Comparison of ENCODE assay signal across 31 mouse cellular contexts in genomic region chr7:115979813-115980512, GRCm38 (mm10). TPM values are rescaled to one million over a fixed set of nuclear protein-coding genes. Genes with fewer than 3 reads are reported as not detected.
DNase-seq lines count a peak whose midpoint lies in the region; ATAC-seq and TF ChIP-seq lines count a peak whose summit lies in the region.
"Had no signal": no experiment of that assay in that cellular context is flagged by ENCODE, and none has a peak within 500 bp of the region (broad histone marks: within the 10 kb centered on the region; RNA-seq: fewer than 3 reads in every experiment).

No protein-coding gene starts in this region.

- H3K27ac ChIP-seq in MEL (ENCODE audit: control insufficient read depth, low read depth, low read length), result no peak overlapping the region
- peak overlapping the region; percentile 70 for H3K27ac ChIP-seq in liver, embryonic 12.5 days
- 0 out of 2 replicates have a peak overlapping the region, but pooled peaks have one; percentile 14 for H3K27ac ChIP-seq in liver, postnatal 0 days (ENCODE audit: low read depth)
- H3K27ac ChIP-seq in hindbrain, embryonic 14.5 days, result no peak overlapping the region
- H3K27ac ChIP-seq: forebrain, embryonic 13.5 days; heart, embryonic 10.5 days; heart, embryonic 15.5 days; hindbrain, postnatal 0 days; kidney, embryonic 15.5 days; layer of hippocampus, adult 2 months; left cerebral cortex, adult 2 months; limb, embryonic 12.5 days; macrophage; midbrain, embryonic 10.5 days; neural tube, embryonic 12.5 days; stomach, embryonic 15.5 days had no signal

- no peaks in the 10 kb centered on the region for H3K9me3 ChIP-seq in MEL (replicated peaks; ENCODE audit: insufficient read depth, low read length)
- no peaks in the 10 kb centered on the region for H3K9me3 ChIP-seq in liver, embryonic 12.5 days (replicated peaks)
- H3K9me3 ChIP-seq in liver, postnatal 0 days (ENCODE audit: low read length), result no peaks in the 10 kb centered on the region
- no peaks in the 10 kb centered on the region for H3K9me3 ChIP-seq in hindbrain, embryonic 14.5 days (ENCODE audit: control insufficient read depth, low read length)
- H3K9me3 ChIP-seq: forebrain, embryonic 13.5 days; heart, embryonic 10.5 days; heart, embryonic 15.5 days; kidney, embryonic 15.5 days; limb, embryonic 12.5 days; midbrain, embryonic 10.5 days; neural tube, embryonic 12.5 days; stomach, embryonic 15.5 days had no signal

- no peak overlapping the region for H3K9ac ChIP-seq in MEL (ENCODE audit: control insufficient read depth, low read depth, low read length, poor library complexity, severe bottlenecking)
- peak overlapping the region; percentile 53; the same call in 1 of the 2 replicates for H3K9ac ChIP-seq in liver, embryonic 12.5 days
- H3K9ac ChIP-seq in liver, postnatal 0 days (replicated peaks), result no peak overlapping the region
- no peak overlapping the region for H3K9ac ChIP-seq in hindbrain, embryonic 14.5 days
- H3K9ac ChIP-seq: forebrain, embryonic 13.5 days; heart, embryonic 15.5 days; kidney, embryonic 15.5 days; limb, embryonic 12.5 days; neural tube, embryonic 12.5 days; stomach, embryonic 15.5 days had no signal

- 55% methylated on average over 5 of the region's 5 CpGs for WGBS in liver, embryonic 12.5 days (ENCODE audit: insufficient replicate concordance)
- 65% methylated on average over 5 of the region's 5 CpGs for WGBS in liver, postnatal 0 days (ENCODE audit: insufficient replicate concordance)
- WGBS in hindbrain, embryonic 14.5 days, result 83% methylated on average over 5 of the region's 5 CpGs

- H3K4me1 ChIP-seq in MEL (ENCODE audit: control insufficient read depth in 1 of 2, insufficient read depth in 2 of 2, low read length in 2 of 2), result peaks cover 3 to 4% of the 10 kb centered on the region in 2 experiments; a peak in 1 of 4 replicates
- peaks cover 30% of the 10 kb centered on the region for H3K4me1 ChIP-seq in liver, embryonic 12.5 days
- peaks cover 3% of the 10 kb centered on the region; the same call in 1 of the 2 replicates for H3K4me1 ChIP-seq in liver, postnatal 0 days (ENCODE audit: insufficient read depth)
- H3K4me1 ChIP-seq in hindbrain, embryonic 14.5 days (replicated peaks; ENCODE audit: control insufficient read depth, insufficient read depth, low read length), result no peaks in the 10 kb centered on the region
- H3K4me1 ChIP-seq: forebrain, embryonic 13.5 days; heart, embryonic 10.5 days; kidney, embryonic 15.5 days; midbrain, embryonic 10.5 days; neural tube, embryonic 12.5 days; stomach, embryonic 15.5 days had no signal

- no peak overlapping the region for H3K4me3 ChIP-seq in MEL (ENCODE audit: control insufficient read depth in 1 of 2, insufficient read depth in 1 of 2, low read depth in 2 of 2, low read length in 2 of 2)
- H3K4me3 ChIP-seq in liver, embryonic 12.5 days, result no peak overlapping the region
- no peak overlapping the region for H3K4me3 ChIP-seq in liver, postnatal 0 days (ENCODE audit: low read depth, low read length)
- H3K4me3 ChIP-seq in hindbrain, embryonic 14.5 days (replicated peaks; ENCODE audit: low read length), result no peak overlapping the region
- H3K4me3 ChIP-seq: forebrain, embryonic 13.5 days; heart, embryonic 10.5 days; heart, embryonic 15.5 days; kidney, embryonic 15.5 days; layer of hippocampus, adult 2 months; left cerebral cortex, adult 2 months; limb, embryonic 12.5 days; midbrain, embryonic 10.5 days; myocyte; neural tube, embryonic 12.5 days; stomach, embryonic 15.5 days had no signal

- peak; percentile 62 to 79 for TF ChIP-seq EP300 in MEL (IDR thresholded peaks at IDR 0.05; ENCODE audit: low read depth in 1 of 2, low read length in 2 of 2)
- peak; percentile 92 for TF ChIP-seq EP300 in liver, postnatal 0 days (IDR thresholded peaks at IDR 0.05; ENCODE audit: low read depth)

- TF ChIP-seq CTCF in MEL (IDR thresholded peaks at IDR 0.05 in 2 of 3, conservative IDR thresholded peaks at IDR 0.05 in 1 of 3; ENCODE audit: control insufficient read depth in 1 of 3, insufficient read depth in 1 of 3, low read depth in 2 of 3, low read length in 3 of 3, poor library complexity in 1 of 3, severe bottlenecking in 1 of 3), result no peak
- no peak for TF ChIP-seq CTCF in liver, postnatal 0 days (IDR thresholded peaks at IDR 0.05; ENCODE audit: low read depth)

- peak; percentile 72 for DNase-seq in MEL (ENCODE audit: low read depth, low spot score)
- peak; percentile 50 for DNase-seq in c-Kit-positive CD71-positive TER-119-negative erythroid progenitor cells, embryonic 14.5 days (ENCODE audit: low read depth)
- DNase-seq in liver, postnatal 0 days, result no peak
- no peak for DNase-seq in hindbrain, embryonic 14.5 days (ENCODE audit: low spot score)
- DNase-seq in lung, postnatal 10 days, result no peak
- DNase-seq: adrenal gland, postnatal 25 days; cerebellum, adult 11 months; cerebellum, adult 9-11 months; gastrocnemius, postnatal 25 days; heart, adult 11 months; kidney, postnatal 36 days; lung, adult 18-20 months; right cerebral cortex, postnatal 25 days had no signal

- no peaks in the 10 kb centered on the region for H3K79me2 ChIP-seq in MEL (ENCODE audit: control insufficient read depth, insufficient read depth, low read length, poor library complexity)

- peaks cover 0 to 3% of the 10 kb centered on the region in 2 experiments; a peak in 2 of 4 replicates for H3K36me3 ChIP-seq in MEL (ENCODE audit: control insufficient read depth in 1 of 2, insufficient read depth in 2 of 2, low read length in 2 of 2)
- H3K36me3 ChIP-seq in liver, embryonic 12.5 days, result no peaks in the 10 kb centered on the region
- no peaks in the 10 kb centered on the region for H3K36me3 ChIP-seq in liver, postnatal 0 days (replicated peaks; ENCODE audit: insufficient read depth, low read length)
- H3K36me3 ChIP-seq in hindbrain, embryonic 14.5 days (replicated peaks; ENCODE audit: control insufficient read depth, insufficient read depth), result no peaks in the 10 kb centered on the region
- H3K36me3 ChIP-seq: heart, embryonic 10.5 days; heart, embryonic 15.5 days; kidney, embryonic 15.5 days; limb, embryonic 12.5 days; midbrain, embryonic 10.5 days; stomach, embryonic 15.5 days had no signal

- no peak for TF ChIP-seq POLR2A in MEL (IDR thresholded peaks at IDR 0.05; ENCODE audit: control insufficient read depth in 1 of 2, insufficient read depth in 1 of 2, low read depth in 1 of 2, low read length in 2 of 2, poor library complexity in 1 of 2)

- ATAC-seq in liver, embryonic 12.5 days, result peak; percentile 92
- ATAC-seq in liver, postnatal 0 days, result peak; percentile 62
- no peak for ATAC-seq in hindbrain, embryonic 14.5 days (ENCODE audit: low FRiP score)
- no peak for ATAC-seq in inflammation-experienced regulatory T-cells, adult 6 months
- ATAC-seq: forebrain, embryonic 13.5 days; hindbrain, postnatal 0 days; intestine, embryonic 16.5 days; lung, postnatal 0 days; midbrain, embryonic 16.5 days had no signal

- no peak for TF ChIP-seq RAD21 in MEL (IDR thresholded peaks at IDR 0.05; ENCODE audit: low read depth, low read length)

- H3K27me3 ChIP-seq in MEL (ENCODE audit: control insufficient read depth in 1 of 2, insufficient read depth in 2 of 2, low read length in 2 of 2), result no peaks in the 10 kb centered on the region
- H3K27me3 ChIP-seq in liver, embryonic 12.5 days (replicated peaks), result no peaks in the 10 kb centered on the region
- H3K27me3 ChIP-seq in liver, postnatal 0 days (ENCODE audit: insufficient read depth, low read length), result no peaks in the 10 kb centered on the region
- no peaks in the 10 kb centered on the region for H3K27me3 ChIP-seq in hindbrain, embryonic 14.5 days (ENCODE audit: control insufficient read depth, insufficient read depth, low read length)
- H3K27me3 ChIP-seq: forebrain, embryonic 13.5 days; heart, embryonic 15.5 days; kidney, embryonic 15.5 days; limb, embryonic 12.5 days; neural tube, embryonic 12.5 days; stomach, embryonic 15.5 days had no signal

- H3K4me2 ChIP-seq in liver, embryonic 12.5 days, result peak overlapping the region; percentile 36
- peak overlapping the region; percentile 16; the same call in 1 of the 2 replicates for H3K4me2 ChIP-seq in liver, postnatal 0 days (ENCODE audit: low read depth, low read length)
- H3K4me2 ChIP-seq in hindbrain, embryonic 14.5 days (replicated peaks), result no peak overlapping the region
- H3K4me2 ChIP-seq: forebrain, embryonic 13.5 days; heart, embryonic 15.5 days; kidney, embryonic 15.5 days; limb, embryonic 12.5 days; neural tube, embryonic 12.5 days; stomach, embryonic 15.5 days had no signal

TF ChIP-seq in MEL, 35 proteins besides CTCF, POLR2A, EP300 and RAD21 (continues in another document):
- TF ChIP-seq SIN3A (IDR thresholded peaks at IDR 0.05; ENCODE audit: low read length) (no peak), CHD2 (IDR thresholded peaks at IDR 0.05; ENCODE audit: low read length) (no peak), MAX (IDR thresholded peaks at IDR 0.05; ENCODE audit: low read length) (no peak), USF1 (IDR thresholded peaks at IDR 0.05; ENCODE audit: low read depth, low read length) (no peak), CHD1 (IDR thresholded peaks at IDR 0.05; ENCODE audit: low read depth, low read length) (no peak), USF2 (IDR thresholded peaks at IDR 0.05; ENCODE audit: borderline replicate concordance in 1 of 2, insufficient read depth in 1 of 2, low read depth in 1 of 2, low read length in 2 of 2) (no peak), ELF1 (IDR thresholded peaks at IDR 0.05; ENCODE audit: low read depth, low read length) (no peak), RCOR1 (IDR thresholded peaks at IDR 0.05; ENCODE audit: low read depth, low read length) (no peak; the same call in 1 of the 2 replicates), E2F4 (IDR thresholded peaks at IDR 0.05; ENCODE audit: borderline replicate concordance, low read depth, low read length) (no peak)

RNA-seq across cellular contexts. Expression of gene Sox6, which starts 58.6 kb away (rescaled TPM):
- 1.8 and 2.6 TPM in 2 replicates for total RNA-seq in MEL (2012; rRNA removed)
- 1 to 10 TPM in 1 of 2 experiments, not detected in 1; 4.6 TPM for polyA plus RNA-seq in MEL (2012; ENCODE audit: insufficient read depth in 1 of 2, insufficient read length in 2 of 2, low read depth in 1 of 2, low replicate concordance in 2 of 2, missing spikeins in 1 of 2)
- 54.2 and 61.1 TPM in 2 replicates for polyA plus RNA-seq in liver, embryonic 12.5 days (2016; fragmentation: Nextera tagmentation; extraction: Ambion mirVana)
- 44.4 and 46.2 TPM in 2 replicates for polyA plus RNA-seq in liver, postnatal 0 days (2015; fragmentation: Nextera tagmentation; extraction: Ambion mirVana)
- 29.7 and 32.7 TPM in 2 replicates for polyA plus RNA-seq in hindbrain, embryonic 14.5 days (2014; fragmentation: Nextera tagmentation; extraction: Ambion mirVana)
- not detected for polyA plus RNA-seq in inflammation-experienced regulatory T-cells, adult 6 months (2017; shearing (Covaris generic))
- polyA plus RNA-seq: macrophage had no signal

RNA-seq across cellular contexts. Expression of gene 1110004F10Rik, which starts 59.2 kb away (rescaled TPM):
- 158 and 160 TPM in 2 replicates for total RNA-seq in MEL (2012; rRNA removed)
- polyA plus RNA-seq in MEL (2012; ENCODE audit: insufficient read depth in 1 of 2, insufficient read length in 2 of 2, low read depth in 1 of 2, low replicate concordance in 2 of 2, missing spikeins in 1 of 2), result 100 to 1,000 TPM in 1 of 2 experiments, not detected in 1; 182 TPM
- polyA plus RNA-seq in liver, embryonic 12.5 days (2016; fragmentation: Nextera tagmentation; extraction: Ambion mirVana), result 150 TPM in 2 replicates
- polyA plus RNA-seq in liver, postnatal 0 days (2015; fragmentation: Nextera tagmentation; extraction: Ambion mirVana), result 89.4 and 93.1 TPM in 2 replicates
- polyA plus RNA-seq in hindbrain, embryonic 14.5 days (2014; fragmentation: Nextera tagmentation; extraction: Ambion mirVana), result 316 and 322 TPM in 2 replicates
- 100 to 1,000 TPM; 199 to 229 (median 218) TPM for polyA plus RNA-seq in inflammation-experienced regulatory T-cells, adult 6 months (2017; shearing (Covaris generic))

Comparison
In these comparisons a context has a peak if more than half of its experiments do, and no peak if none do; other contexts are left out.
1. DNase-seq: peak in MEL (single experiment) and c-Kit-positive CD71-positive TER-119-negative erythroid progenitor cells, embryonic 14.5 days (single experiment); none in liver, postnatal 0 days (single experiment), hindbrain, embryonic 14.5 days (single experiment) and lung, postnatal 10 days (single experiment).
2. H3K27ac ChIP-seq: peak in liver, embryonic 12.5 days (single experiment) and liver, postnatal 0 days (single experiment); none in MEL (single experiment) and hindbrain, embryonic 14.5 days (single experiment).
3. ATAC-seq: peak in liver, embryonic 12.5 days (single experiment) and liver, postnatal 0 days (single experiment); none in hindbrain, embryonic 14.5 days (single experiment) and inflammation-experienced regulatory T-cells, adult 6 months (single experiment).